ENCODE assay signal across 30 mouse cellular contexts in genomic region chr2:99470856-99471465, GRCm38 (mm10).
DNase-seq lines count a peak whose midpoint lies in the region; ATAC-seq and TF ChIP-seq lines count a peak whose summit lies in the region.
"Had no signal": no experiment of that assay in that cellular context is flagged by ENCODE, and none has a peak within 500 bp of the region (broad histone marks: within the 10 kb centered on the region; RNA-seq: fewer than 3 reads in every experiment).

No protein-coding gene starts in this region.

- H3K4me1 ChIP-seq in forebrain, embryonic 14.5 days (ENCODE audit: control insufficient read depth, insufficient read depth, low read length): no peaks in the 10 kb centered on the region
- no peaks in the 10 kb centered on the region for H3K4me1 ChIP-seq in forebrain, embryonic 12.5 days
- H3K4me1 ChIP-seq in neural tube, embryonic 14.5 days (ENCODE audit: control insufficient read depth, insufficient read depth, low read length): no peaks in the 10 kb centered on the region
- H3K4me1 ChIP-seq: embryonic facial prominence, embryonic 10.5 days; heart, embryonic 13.5 days; limb, embryonic 12.5 days had no signal

- no peak overlapping the region for H3K4me3 ChIP-seq in forebrain, embryonic 14.5 days (ENCODE audit: low read depth, low read length)
- no peak overlapping the region for H3K4me3 ChIP-seq in forebrain, embryonic 12.5 days (replicated peaks)
- H3K4me3 ChIP-seq in neural tube, embryonic 14.5 days (ENCODE audit: low read depth, low read length): no peak overlapping the region
- H3K4me3 ChIP-seq: embryonic facial prominence, embryonic 10.5 days; heart, adult 2 months; heart, embryonic 13.5 days; limb, embryonic 12.5 days had no signal

- 65% methylated on average over 2 of the region's 2 CpGs for WGBS in forebrain, embryonic 14.5 days
- WGBS in forebrain, embryonic 12.5 days: 82% methylated on average over 2 of the region's 2 CpGs
- WGBS in neural tube, embryonic 14.5 days: 59% methylated on average over 2 of the region's 2 CpGs

- no peak overlapping the region for H3K9ac ChIP-seq in forebrain, embryonic 14.5 days (ENCODE audit: low read length)
- H3K9ac ChIP-seq in forebrain, embryonic 12.5 days: no peak overlapping the region
- no peak overlapping the region for H3K9ac ChIP-seq in neural tube, embryonic 14.5 days (replicated peaks; ENCODE audit: low read depth, low read length)
- H3K9ac ChIP-seq: heart, embryonic 13.5 days; limb, embryonic 12.5 days; liver, postnatal 0 days had no signal

- no peak for TF ChIP-seq POLR2A in brain, embryonic 14.5 days (IDR thresholded peaks at IDR 0.05; ENCODE audit: borderline replicate concordance, extremely low read depth, insufficient read depth, insufficient read length, poor library complexity, severe bottlenecking)

- H3K27me3 ChIP-seq in forebrain, embryonic 14.5 days (replicated peaks; ENCODE audit: control insufficient read depth, insufficient read depth, low read length): no peaks in the 10 kb centered on the region
- H3K27me3 ChIP-seq in forebrain, embryonic 12.5 days: no peaks in the 10 kb centered on the region
- H3K27me3 ChIP-seq in neural tube, embryonic 14.5 days (ENCODE audit: control insufficient read depth, insufficient read depth, low read length): no peaks in the 10 kb centered on the region
- H3K27me3 ChIP-seq: CH12.LX; heart, embryonic 13.5 days; limb, embryonic 12.5 days; Patski had no signal

- no peaks in the 10 kb centered on the region for H3K9me3 ChIP-seq in forebrain, embryonic 14.5 days (replicated peaks; ENCODE audit: control insufficient read depth, low read length)
- H3K9me3 ChIP-seq in forebrain, embryonic 12.5 days: no peaks in the 10 kb centered on the region
- H3K9me3 ChIP-seq in neural tube, embryonic 14.5 days (ENCODE audit: control insufficient read depth, low read length): no peaks in the 10 kb centered on the region
- H3K9me3 ChIP-seq: embryonic facial prominence, embryonic 10.5 days; G1E; heart, embryonic 13.5 days; limb, embryonic 12.5 days had no signal

- ATAC-seq in forebrain, embryonic 14.5 days: peak; percentile 78; the same call in 1 of the 2 replicates
- no peak for ATAC-seq in forebrain, embryonic 12.5 days (ENCODE audit: low FRiP score)
- peak; percentile 84 for ATAC-seq in neural tube, embryonic 14.5 days (ENCODE audit: low read depth)
- ATAC-seq: liver, postnatal 0 days; lung, postnatal 0 days; midbrain, embryonic 16.5 days; Patski had no signal

- H3K27ac ChIP-seq in forebrain, embryonic 14.5 days (ENCODE audit: low read depth, low read length): no peak overlapping the region
- no peak overlapping the region for H3K27ac ChIP-seq in forebrain, embryonic 12.5 days
- no peak overlapping the region for H3K27ac ChIP-seq in neural tube, embryonic 14.5 days (ENCODE audit: low read depth, low read length)
- H3K27ac ChIP-seq: embryonic facial prominence, embryonic 10.5 days; heart, adult 2 months; heart, embryonic 13.5 days; limb, embryonic 12.5 days; macrophage had no signal

- no peaks in the 10 kb centered on the region for H3K36me3 ChIP-seq in forebrain, embryonic 14.5 days (ENCODE audit: control insufficient read depth, insufficient read depth, low read length)
- no peaks in the 10 kb centered on the region for H3K36me3 ChIP-seq in forebrain, embryonic 12.5 days (replicated peaks)
- H3K36me3 ChIP-seq in neural tube, embryonic 14.5 days (ENCODE audit: control insufficient read depth, insufficient read depth, low read length): no peaks in the 10 kb centered on the region
- H3K36me3 ChIP-seq: embryonic facial prominence, embryonic 10.5 days; G1E; heart, embryonic 13.5 days; limb, embryonic 12.5 days had no signal

- peak; percentile 74 for DNase-seq in forebrain, embryonic 14.5 days (ENCODE audit: low spot score)
- peak; percentile 5 to 14 for DNase-seq in layer of hippocampus, postnatal 10 days (ENCODE audit: low spot score in 2 of 2)
- no peak for DNase-seq in layer of hippocampus, adult 9-10 months (ENCODE audit: low spot score)
- DNase-seq in brain, embryonic 14.5 days (ENCODE audit: low read depth): peak; percentile 82
- no peak for DNase-seq in thymus, postnatal 14 days
- DNase-seq: adrenal gland, postnatal 36 days; B cell, adult 2 months; cerebellum, adult 18-20 months; gastrocnemius, postnatal 36 days; heart, adult 2 months; heart, postnatal 14 days; kidney, adult 18-20 months; kidney, postnatal 4 days; layer of hippocampus, adult 9-11 months; liver, postnatal 0 days; retina, postnatal 1 day; right cerebral cortex, postnatal 25 days; spleen, adult 18-20 months had no signal

- no peak overlapping the region for H3K4me2 ChIP-seq in forebrain, embryonic 14.5 days (ENCODE audit: low read length)
- H3K4me2 ChIP-seq in forebrain, embryonic 12.5 days: no peak overlapping the region
- no peak overlapping the region for H3K4me2 ChIP-seq in neural tube, embryonic 14.5 days (ENCODE audit: low read depth, low read length)
- H3K4me2 ChIP-seq: heart, embryonic 13.5 days; limb, embryonic 12.5 days; liver, embryonic 11.5 days had no signal

- TF ChIP-seq CTCF in brain, embryonic 14.5 days (IDR thresholded peaks at IDR 0.05; ENCODE audit: borderline replicate concordance, extremely low read depth, insufficient read depth, insufficient read length): no peak

Comparison
In these comparisons a context has a peak if more than half of its experiments do, and no peak if none do; other contexts are left out.
1. DNase-seq: peak in forebrain, embryonic 14.5 days (single experiment), layer of hippocampus, postnatal 10 days (2 of 2) and brain, embryonic 14.5 days (single experiment); none in layer of hippocampus, adult 9-10 months (single experiment) and thymus, postnatal 14 days (single experiment).